Mouse (Mus musculus) forebrain, postnatal 0 days (tissue): ENCODE measurements around the gene Ndufb5. TPM values are rescaled to one million over a fixed set of nuclear protein-coding genes. Genes with fewer than 3 reads are reported as not detected.

ENCODE experiments used
- ATAC-seq: fragments of 200-750 bp; cut with Nextera tagmentation; 2 replicates; pipeline ENCODE4 v1.8.0; 2017; ENCODE audit warnings: mild to moderate bottlenecking, moderate library complexity
- DNase-seq: peaks from one replicate; pipeline ENCODE4 v3.0.0-alpha.2; 2015
- H3K27ac ChIP-seq: fragments of 300-500 bp; sonication (generic); 2 replicates; pipeline ENCODE4 v1.5.1; 2014; ENCODE audit warnings: low read depth, mild to moderate bottlenecking, antibody characterized with exemption, low read length, moderate library complexity, mixed read lengths
- H3K27me3 ChIP-seq: fragments of 300-500 bp; sonication (generic); 2 replicates; pipeline ENCODE4 v1.6.1; 2014; ENCODE audit warnings: mild to moderate bottlenecking, low read length, mixed read lengths; ENCODE audit not compliant: insufficient read depth
- H3K36me3 ChIP-seq: fragments of 300-500 bp; sonication (generic); 2 replicates; pipeline ENCODE4 v1.6.1; 2014; ENCODE audit warnings: mild to moderate bottlenecking, moderate library complexity; ENCODE audit not compliant: insufficient read depth
- H3K4me1 ChIP-seq: fragments of 300-500 bp; sonication (generic); 2 replicates; pipeline ENCODE4 v1.6.1; 2014; ENCODE audit warnings: antibody characterized with exemption; ENCODE audit not compliant: insufficient read depth
- H3K4me2 ChIP-seq: fragments of 300-500 bp; sonication (generic); 2 replicates; pipeline ENCODE4 v1.6.1; 2014; ENCODE audit warnings: low read depth, mild to moderate bottlenecking, moderate library complexity
- H3K4me3 ChIP-seq: fragments of 300-500 bp; sonication (generic); 2 replicates; pipeline ENCODE4 v1.5.1; 2014; ENCODE audit warnings: low read depth, low read length, mixed read lengths
- H3K9ac ChIP-seq: fragments of 300-500 bp; sonication (generic); 2 replicates; pipeline ENCODE4 v1.6.1; 2014; ENCODE audit warnings: mild to moderate bottlenecking
- H3K9me3 ChIP-seq: fragments of 300-500 bp; sonication (generic); 2 replicates; pipeline ENCODE4 v1.6.1; 2016; ENCODE audit warnings: low read length
- CTCF ChIP-seq: sonication (generic); IDR thresholded peaks from 2 replicates; pipeline ENCODE4 v1.5.1; 2016; ENCODE audit warnings: antibody characterized with exemption, control low read depth, low read depth
- WGBS: fragments of 180-500 bp; shearing (Covaris S2); extraction: QIAGEN DNeasy Blood & Tissue Kit; methylation state at CpG from one replicate; pipeline ENCODE4 v1.1.7; 2014; 5-methylcytosine and 5-hydroxymethylcytosine counted together
- polyA plus RNA-seq: library from polyadenylated mRNA; unstranded; fragments of >200 nt; fragmentation: Nextera tagmentation; extraction: Ambion mirVana; gene quantifications from 2 replicates; pipeline ENCODE4 v1.2.1, GENCODE M21; 2015
- total RNA-seq: library from RNA; depleted of rRNA; stranded (reverse); fragments of >200 nt; gene quantifications from 2 replicates; pipeline ENCODE4 v1.2.3, GENCODE M21; 2014; rRNA removed

Gene Ndufb5
- total and polyA plus RNA-seq, 2 experiments from 2014 or later: 338 to 418 TPM

- peak; percentile 37 for DNase-seq
- no peak for TF ChIP-seq CTCF
- no peaks in the 10 kb centered on the region for H3K27me3 ChIP-seq
- H3K9ac ChIP-seq: no peak overlapping the region
- H3K9me3 ChIP-seq: no peaks in the 10 kb centered on the region
- ATAC-seq: peak; percentile 82
- no peak overlapping the region for H3K4me3 ChIP-seq
- 59% methylated on average over 4 of the region's 4 CpGs for WGBS
- H3K4me1 ChIP-seq: no peaks in the 10 kb centered on the region
- H3K27ac ChIP-seq: no peak overlapping the region
- no peak overlapping the region for H3K4me2 ChIP-seq
- peaks cover 66% of the 10 kb centered on the region for H3K36me3 ChIP-seq
Measured at GRCm38 (mm10) chr3:32749820-32750579, 13.2 kb downstream of the Ndufb5 start.

GRCm38 (mm10) chr3:32754384-32754915 lies 17.7 kb downstream of the Ndufb5 start:
- H3K4me2 ChIP-seq: no peak overlapping the region
- no peaks in the 10 kb centered on the region for H3K27me3 ChIP-seq
- ATAC-seq (no peak), DNase-seq (no peak)
- H3K9me3 ChIP-seq: no peaks in the 10 kb centered on the region
- no peak for TF ChIP-seq CTCF
- no peak overlapping the region for H3K27ac ChIP-seq
- H3K36me3 ChIP-seq: peaks cover 38% of the 10 kb centered on the region
- no peak overlapping the region for H3K9ac ChIP-seq
- WGBS: 88% methylated on average over 3 of the region's 3 CpGs
- H3K4me1 ChIP-seq: no peaks in the 10 kb centered on the region
- H3K4me3 ChIP-seq: no peak overlapping the region

GRCm38 (mm10) chr3:32759212-32759611 lies 22.4 kb downstream of the Ndufb5 start:
- H3K9ac ChIP-seq: no peak overlapping the region
- no peak overlapping the region for H3K4me2 ChIP-seq
- H3K36me3 ChIP-seq: no peaks in the 10 kb centered on the region
- no peaks in the 10 kb centered on the region for H3K9me3 ChIP-seq
- no peak for TF ChIP-seq CTCF
- H3K27ac ChIP-seq: no peak overlapping the region
- no peaks in the 10 kb centered on the region for H3K27me3 ChIP-seq
- H3K4me1 ChIP-seq: no peaks in the 10 kb centered on the region
- no peak overlapping the region for H3K4me3 ChIP-seq
- 69% methylated on average over 5 of the region's 5 CpGs for WGBS
- DNase-seq (no peak), ATAC-seq (no peak)

GRCm38 (mm10) chr3:32762962-32763361 lies 26.2 kb downstream of the Ndufb5 start:
- Histone ChIP-seq H3K4me2 (no peak overlapping the region), H3K9ac (no peak overlapping the region), H3K27me3 (no peaks in the 10 kb centered on the region), H3K9me3 (no peaks in the 10 kb centered on the region), H3K36me3 (no peaks in the 10 kb centered on the region), H3K27ac (no peak overlapping the region), H3K4me3 (no peak overlapping the region), H3K4me1 (no peaks in the 10 kb centered on the region)
- no peak for TF ChIP-seq CTCF
- 58% methylated on average over 8 of the region's 8 CpGs for WGBS
- ATAC-seq: no peak
- DNase-seq: no peak

- DNase-seq (no peak), ATAC-seq (no peak)
- Histone ChIP-seq H3K4me3 (no peak overlapping the region), H3K4me1 (no peaks in the 10 kb centered on the region), H3K9me3 (no peaks in the 10 kb centered on the region), H3K27ac (no peak overlapping the region), H3K4me2 (no peak overlapping the region), H3K9ac (no peak overlapping the region), H3K36me3 (no peaks in the 10 kb centered on the region), H3K27me3 (no peaks in the 10 kb centered on the region)
- 56% methylated on average over 7 of the region's 7 CpGs for WGBS
- no peak for TF ChIP-seq CTCF
Measured at GRCm38 (mm10) chr3:32763902-32764301, 27.1 kb downstream of the Ndufb5 start.

GRCm38 (mm10) chr3:32770781-32771180 lies 34.0 kb downstream of the Ndufb5 start:
- Histone ChIP-seq H3K36me3 (no peaks in the 10 kb centered on the region), H3K9me3 (no peaks in the 10 kb centered on the region), H3K27ac (no peak overlapping the region), H3K4me3 (no peak overlapping the region), H3K27me3 (no peaks in the 10 kb centered on the region), H3K4me1 (no peaks in the 10 kb centered on the region), H3K4me2 (no peak overlapping the region), H3K9ac (no peak overlapping the region)
- DNase-seq: no peak
- no peak for TF ChIP-seq CTCF
- WGBS: 79% methylated on average over 2 of the region's 2 CpGs
- ATAC-seq: no peak

Other genes starting within 250 kb of the Ndufb5 start
- not detected in 2 replicates for gene Kcnmb3, start 244.8 kb upstream of the Ndufb5 start, total RNA-seq
- not detected in 2 replicates for gene Kcnmb3, start 244.8 kb upstream of the Ndufb5 start, polyA plus RNA-seq
- 74.2 and 80.8 TPM in 2 replicates for gene Zfp639, start 226.7 kb upstream of the Ndufb5 start, total RNA-seq
- 42.2 and 42.6 TPM in 2 replicates for gene Zfp639, start 226.7 kb upstream of the Ndufb5 start, polyA plus RNA-seq
- 28.4 and 52.6 TPM in 2 replicates for gene Mfn1, start 207.5 kb upstream of the Ndufb5 start, total RNA-seq
- gene Mfn1, start 207.5 kb upstream of the Ndufb5 start, polyA plus RNA-seq: 17.8 and 30.1 TPM in 2 replicates
- 125 and 135 TPM in 2 replicates for gene Gnb4, start 120.4 kb upstream of the Ndufb5 start, total RNA-seq
- gene Gnb4, start 120.4 kb upstream of the Ndufb5 start, polyA plus RNA-seq: 131 and 136 TPM in 2 replicates
- 34.5 and 43.6 TPM in 2 replicates for gene Actl6a, start 30.7 kb upstream of the Ndufb5 start, total RNA-seq
- gene Actl6a, start 30.7 kb upstream of the Ndufb5 start, polyA plus RNA-seq: 39.6 and 44.3 TPM in 2 replicates
- gene Mrpl47, start 615 bp downstream of the Ndufb5 start, total RNA-seq: 19.1 and 29.6 TPM in 2 replicates
- gene Mrpl47, start 615 bp downstream of the Ndufb5 start, polyA plus RNA-seq: 30.3 and 34.3 TPM in 2 replicates
- gene Usp13, start 80.6 kb downstream of the Ndufb5 start, total RNA-seq: 8.2 and 8.4 TPM in 2 replicates
- gene Usp13, start 80.6 kb downstream of the Ndufb5 start, polyA plus RNA-seq: 7.2 and 11.9 TPM in 2 replicates